Mouse (Mus musculus): ENCODE results near the gene Ring1.

- TF ChIP-seq CTCF (IDR thresholded peaks at IDR 0.05; ENCODE audit: extremely low read depth, insufficient read length, insufficient replicate concordance, low read depth, low read length), result no peak
- TF ChIP-seq POLR2A (IDR thresholded peaks at IDR 0.05; ENCODE audit: low read depth, low read length), result no peak
These were observed 14.0 kb upstream of the Ring1 start for GRCm38 (mm10) chr17:34038440-34038839.

Data from small intestine, adult 2 months (tissue).